Mouse (Mus musculus): ENCODE measurements around the gene Tmem229b.
"Not testable (repeated sequence)": the region's sequence is repeated elsewhere in the genome, so short reads cannot be mapped to it uniquely, and the experiment has no call there.

Tmem229b gene

GRCm38 (mm10) chr12:78947161-78947560 is 60.3 kb downstream of the Tmem229b start:
- no peak for DNase-seq

DNA sequence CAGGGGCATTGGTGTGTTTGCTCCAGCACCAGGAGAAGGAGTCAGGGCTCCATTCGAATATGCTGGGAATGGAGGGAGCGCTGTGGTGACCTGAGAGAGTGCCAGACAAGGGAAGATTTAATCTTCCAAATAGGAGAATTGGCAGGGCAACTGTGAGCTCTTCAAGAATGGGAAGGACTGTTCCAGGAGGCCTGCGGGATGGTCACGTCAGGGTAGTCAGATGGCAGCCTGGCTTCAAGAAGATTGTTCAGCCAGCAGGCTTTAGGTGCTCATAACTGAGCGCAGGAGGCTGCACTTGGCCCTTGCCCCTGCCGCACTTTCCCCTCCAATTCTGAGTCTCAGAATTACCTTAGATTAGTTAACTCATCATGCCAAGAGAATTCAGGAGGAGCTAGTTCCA is 64.5 kb downstream of the Tmem229b start:
- no peak for DNase-seq

- no peak for DNase-seq
Measured at GRCm38 (mm10) chr12:78940081-78940480, 67.3 kb downstream of the Tmem229b start.

GRCm38 (mm10) chr12:78939393-78940037 is 67.9 kb downstream of the Tmem229b start:
- no peak for DNase-seq

- DNase-seq: no peak
Measured at GRCm38 (mm10) chr12:78936494-78936893, 70.9 kb downstream of the Tmem229b start.

- DNase-seq: no peak
Measured at GRCm38 (mm10) chr12:78929900-78930299, 77.5 kb downstream of the Tmem229b start.

DNA sequence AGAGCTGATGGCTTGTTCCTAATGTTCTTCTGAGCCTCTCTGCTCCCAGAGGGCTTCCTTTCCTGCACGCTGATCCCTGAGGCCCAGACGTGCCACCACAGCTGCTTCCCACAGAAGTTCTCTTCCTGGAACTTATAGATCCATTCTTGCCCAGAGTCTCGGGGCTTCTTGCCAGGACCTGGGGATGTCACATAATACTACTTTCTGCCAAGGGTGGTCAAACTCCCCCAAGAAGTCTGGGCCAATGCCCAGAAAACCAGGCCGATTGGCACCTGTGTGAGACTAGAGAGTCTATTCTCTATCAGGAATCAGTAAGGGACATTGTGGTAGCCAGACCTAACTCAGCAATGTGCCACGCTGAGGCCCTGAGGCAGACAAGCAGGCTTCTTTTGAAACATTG is 80.1 kb downstream of the Tmem229b start:
- DNase-seq: no peak

DNA sequence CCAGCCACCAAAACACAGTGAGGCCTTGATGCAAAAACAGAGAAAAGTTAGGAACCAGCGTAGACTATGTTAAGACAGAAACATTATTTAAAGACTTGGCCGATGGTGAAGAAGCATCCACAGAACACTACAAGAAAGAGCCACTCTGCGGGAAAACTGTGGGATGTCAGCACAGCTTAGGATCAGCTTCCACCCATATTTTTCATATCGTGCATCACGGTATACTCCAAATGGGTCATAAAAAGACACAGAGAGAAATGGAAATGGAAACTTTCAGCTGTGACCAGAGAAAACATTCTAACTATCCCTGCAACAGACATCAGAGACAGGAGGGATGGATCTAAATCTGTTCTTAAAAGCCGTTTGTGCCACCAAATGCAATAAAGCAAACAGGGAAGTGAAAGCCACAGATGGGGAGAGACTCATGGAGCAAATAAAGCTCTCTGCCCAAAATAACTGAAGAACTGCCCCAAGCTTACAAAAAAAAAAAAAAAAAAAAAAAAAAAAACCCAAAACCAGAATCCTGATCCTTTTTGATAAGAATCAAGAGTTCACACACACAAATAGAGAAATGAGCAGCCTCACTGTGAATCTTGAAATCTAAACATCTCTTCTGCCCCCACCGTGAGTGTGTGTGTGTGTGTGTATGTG is 83.8 kb downstream of the Tmem229b start:
- DNase-seq: no peak

DNA sequence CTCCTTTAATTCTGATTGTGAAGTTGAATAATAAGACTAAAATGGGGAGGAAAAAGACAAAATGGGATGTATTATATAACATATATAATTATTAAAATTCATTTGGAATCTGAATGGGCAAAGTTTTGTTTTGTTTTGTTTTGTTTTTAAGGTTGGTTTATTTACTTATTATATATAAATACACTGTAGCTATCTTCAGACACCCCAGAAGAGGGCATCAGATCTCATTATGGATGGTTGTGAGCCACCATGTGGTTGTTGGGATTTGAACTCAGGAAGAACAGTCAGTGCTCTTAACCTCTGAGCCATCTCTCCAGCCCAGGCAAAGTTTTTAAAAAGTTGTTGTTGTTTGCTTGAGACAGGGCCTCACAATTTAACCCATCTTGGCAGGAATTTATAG is 84.5 kb downstream of the Tmem229b start:
- not testable (repeated sequence) for DNase-seq

GRCm38 (mm10) chr12:78922058-78922457 is 85.4 kb downstream of the Tmem229b start:
- DNase-seq: no peak

- no peak for DNase-seq
Measured at GRCm38 (mm10) chr12:78921421-78921820, 86.0 kb downstream of the Tmem229b start.

DNA sequence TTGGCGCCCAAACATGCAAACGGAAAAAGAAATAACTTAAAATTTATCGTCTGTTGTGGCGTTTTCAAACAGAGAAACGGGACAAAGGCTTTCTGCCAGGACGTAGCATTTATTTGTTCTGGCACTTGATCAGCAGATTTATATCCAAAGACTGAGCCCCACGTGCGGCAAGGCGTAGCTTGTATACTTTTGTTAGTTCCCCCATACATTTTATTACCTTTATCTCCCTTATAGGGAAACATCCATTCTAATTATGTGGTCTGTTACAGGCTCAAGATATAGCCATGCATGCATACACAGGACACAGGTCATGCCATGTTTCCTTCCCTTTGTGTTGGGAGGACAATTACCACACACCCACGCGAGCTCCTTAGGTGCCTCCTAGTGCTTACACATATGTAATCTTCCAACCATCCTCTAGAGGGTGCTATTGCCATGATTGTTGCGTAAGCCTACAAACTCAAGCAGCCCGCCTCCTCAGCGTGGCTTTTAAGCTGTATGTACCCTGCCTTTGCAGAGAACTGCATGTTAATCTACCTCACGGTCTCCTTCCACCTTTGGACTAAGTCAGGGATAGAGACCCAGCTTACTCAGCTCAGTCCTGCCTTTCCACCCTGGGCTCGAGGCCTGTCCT is 88.2 kb downstream of the Tmem229b start:
- peak; percentile 68 for DNase-seq

- peak; percentile 89 for DNase-seq
Measured at GRCm38 (mm10) chr12:78918227-78919078, 89.0 kb downstream of the Tmem229b start.

DNA sequence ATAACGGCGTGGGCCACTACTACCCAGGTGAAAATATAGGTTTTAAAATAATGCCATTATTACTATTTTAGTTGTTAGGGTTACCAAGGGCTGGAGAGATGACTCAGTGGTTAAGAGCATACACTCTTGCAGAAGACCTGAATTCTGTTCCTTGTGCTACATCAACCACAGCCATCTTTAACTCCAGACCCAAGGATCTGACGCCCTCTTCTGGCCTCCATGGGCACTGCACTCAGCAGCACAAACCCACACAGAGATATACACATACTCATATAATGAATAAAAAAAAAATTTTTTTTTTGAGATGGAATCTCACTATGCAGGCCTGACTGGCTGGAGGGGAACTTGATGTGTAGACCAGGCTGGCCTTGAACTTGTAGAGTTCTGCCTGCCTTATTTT is 91.1 kb downstream of the Tmem229b start:
- DNase-seq: no peak

- no peak for DNase-seq
Measured at GRCm38 (mm10) chr12:78915561-78915960, 91.9 kb downstream of the Tmem229b start.

GRCm38 (mm10) chr12:78914458-78914857 is 93.0 kb downstream of the Tmem229b start:
- DNase-seq: no peak
